Mouse (Mus musculus) midbrain, embryonic 15.5 days (tissue): ENCODE measurements around the gene Ccr1l1. TPM values are rescaled to one million over a fixed set of nuclear protein-coding genes. Genes with fewer than 3 reads are reported as not detected.

Experiments
- ATAC-seq: fragments of 200-750 bp; cut with Nextera tagmentation; replicated peaks from 2 replicates; pipeline ENCODE4 v1.8.0; 2017; ENCODE audit warnings: moderate TSS enrichment
- H3K27ac ChIP-seq: fragments of 300-500 bp; sonication (generic); 2 replicates; pipeline ENCODE4 v1.5.1; 2015; ENCODE audit warnings: mild to moderate bottlenecking, inconsistent platforms
- H3K27me3 ChIP-seq: fragments of 300-500 bp; sonication (generic); replicated peaks from 2 replicates; pipeline ENCODE4 v1.6.1; 2015; ENCODE audit warnings: inconsistent platforms
- H3K36me3 ChIP-seq: fragments of 300-500 bp; sonication (generic); replicated peaks from 2 replicates; pipeline ENCODE4 v1.6.1; 2015; ENCODE audit warnings: inconsistent platforms
- H3K4me1 ChIP-seq: fragments of 300-500 bp; sonication (generic); 2 replicates; pipeline ENCODE4 v1.6.1; 2015; ENCODE audit warnings: inconsistent platforms
- H3K4me2 ChIP-seq: fragments of 300-500 bp; sonication (generic); 2 replicates; pipeline ENCODE4 v1.6.1; 2015; ENCODE audit warnings: inconsistent platforms, mild to moderate bottlenecking, moderate library complexity
- H3K4me3 ChIP-seq: fragments of 300-500 bp; sonication (generic); 2 replicates; pipeline ENCODE4 v1.5.1; 2015; ENCODE audit warnings: mild to moderate bottlenecking, inconsistent platforms
- H3K9ac ChIP-seq: fragments of 300-500 bp; sonication (generic); 2 replicates; pipeline ENCODE4 v1.6.1; 2015; ENCODE audit warnings: mild to moderate bottlenecking, inconsistent platforms
- H3K9me3 ChIP-seq: fragments of 300-500 bp; sonication (generic); 2 replicates; pipeline ENCODE4 v1.6.1; 2016; ENCODE audit warnings: inconsistent platforms
- WGBS: fragments of 180-500 bp; shearing (Covaris S2); methylation state at CpG from one replicate; pipeline ENCODE4 v1.1.7; 2015; ENCODE audit warnings: mixed read lengths; 5-methylcytosine and 5-hydroxymethylcytosine counted together
- polyA plus RNA-seq: library from polyadenylated mRNA; unstranded; fragments of >200 nt; fragmentation: Nextera tagmentation; extraction: Ambion mirVana; gene quantifications from 2 replicates; pipeline ENCODE4 v1.2.1, GENCODE M21; 2015

Ccr1l1 gene
- polyA plus RNA-seq, result not detected in 2 replicates

- no peak for ATAC-seq
- 85% methylated on average over 1 of the region's 1 CpGs for WGBS
These were observed at the start of gene Ccr1l1 for GRCm38 (mm10) chr9:123978308-123978707. Gene Ccr1l1, minus strand, starts transcription at chr9:123978408.

GRCm38 (mm10) chr9:124021672-124022071 is 43.5 kb upstream of the Ccr1l1 start, which contains the start of gene Ccr3:
Gene Ccr3, plus strand, starts transcription at chr9:124021972.
- no peak within 1 kb of the TSS for H3K9ac ChIP-seq
- H3K4me3 ChIP-seq, result no peak within 1 kb of the TSS
- H3K9me3 ChIP-seq, result no peaks in the 10 kb centered on the region
- H3K27me3 ChIP-seq, result no peaks in the 10 kb centered on the region
- 92% methylated on average over 1 of the region's 1 CpGs for WGBS
- H3K4me1 ChIP-seq, result no peaks in the 10 kb centered on the region
- no peak for ATAC-seq
- H3K36me3 ChIP-seq, result no peaks in the 10 kb centered on the region
- H3K4me2 ChIP-seq, result no peak within 1 kb of the TSS
- H3K27ac ChIP-seq, result no peak within 1 kb of the TSS

More at GRCm38 (mm10) chr9:123978308-123978707, at the start of gene Ccr1l1:
- Histone ChIP-seq H3K27ac (no peak within 1 kb of the TSS), H3K9ac (no peak within 1 kb of the TSS), H3K36me3 (no peaks in the 10 kb centered on the region), H3K9me3 (no peaks in the 10 kb centered on the region), H3K4me2 (no peak within 1 kb of the TSS), H3K4me1 (no peaks in the 10 kb centered on the region), H3K4me3 (no peak within 1 kb of the TSS), H3K27me3 (no peaks in the 10 kb centered on the region)

- H3K27ac ChIP-seq, result no peak overlapping the region
- H3K4me2 ChIP-seq, result no peak overlapping the region
- no peak overlapping the region for H3K9ac ChIP-seq
- H3K36me3 ChIP-seq, result no peaks in the 10 kb centered on the region
- no peak overlapping the region for H3K4me3 ChIP-seq
- H3K27me3 ChIP-seq, result no peaks in the 10 kb centered on the region
- H3K4me1 ChIP-seq, result no peaks in the 10 kb centered on the region
- H3K9me3 ChIP-seq, result no peaks in the 10 kb centered on the region
- ATAC-seq, result no peak
- WGBS, result 87% methylated on average over 3 of the region's 3 CpGs
These were observed 41.7 kb upstream of the Ccr1l1 start for GRCm38 (mm10) chr9:124019887-124020286.

DNA sequence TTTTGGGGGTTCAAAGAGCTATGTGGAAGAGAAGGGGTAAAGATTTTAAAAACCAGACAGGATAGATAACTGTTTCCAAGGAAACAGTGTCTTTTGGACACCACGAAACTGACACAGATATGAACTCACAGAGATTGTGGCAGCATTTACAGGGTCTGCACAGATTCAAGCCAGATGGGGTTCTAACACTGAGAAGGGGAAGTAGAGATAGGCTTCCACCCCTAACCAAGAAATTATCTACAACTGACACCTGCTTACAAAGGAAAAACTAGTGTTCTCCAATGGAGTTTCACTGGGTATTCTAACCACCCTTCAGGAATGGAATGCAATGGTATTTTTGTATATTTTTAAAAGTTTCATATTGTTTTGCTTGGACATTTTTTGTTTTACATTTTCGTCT is 37.8 kb upstream of the Ccr1l1 start:
- Histone ChIP-seq H3K4me2 (no peak overlapping the region), H3K36me3 (no peaks in the 10 kb centered on the region), H3K27me3 (no peaks in the 10 kb centered on the region), H3K4me1 (no peaks in the 10 kb centered on the region), H3K4me3 (no peak overlapping the region), H3K27ac (no peak overlapping the region), H3K9me3 (no peaks in the 10 kb centered on the region), H3K9ac (no peak overlapping the region)
- no peak for ATAC-seq
- 81% methylated on average over 2 of the region's 2 CpGs for WGBS

- H3K4me2 ChIP-seq, result no peak overlapping the region
- no peak overlapping the region for H3K27ac ChIP-seq
- no peak overlapping the region for H3K9ac ChIP-seq
- H3K9me3 ChIP-seq, result no peaks in the 10 kb centered on the region
- H3K36me3 ChIP-seq, result no peaks in the 10 kb centered on the region
- H3K27me3 ChIP-seq, result no peaks in the 10 kb centered on the region
- WGBS, result 87% methylated on average over 2 of the region's 2 CpGs
- no peak for ATAC-seq
- H3K4me1 ChIP-seq, result no peaks in the 10 kb centered on the region
- H3K4me3 ChIP-seq, result no peak overlapping the region
These were observed 36.9 kb upstream of the Ccr1l1 start for GRCm38 (mm10) chr9:124014985-124015652.

GRCm38 (mm10) chr9:124013270-124013669 is 35.1 kb upstream of the Ccr1l1 start:
- Histone ChIP-seq H3K4me1 (no peaks in the 10 kb centered on the region), H3K4me3 (no peak overlapping the region), H3K9me3 (no peaks in the 10 kb centered on the region), H3K27ac (no peak overlapping the region), H3K27me3 (no peaks in the 10 kb centered on the region), H3K36me3 (no peaks in the 10 kb centered on the region), H3K4me2 (no peak overlapping the region), H3K9ac (no peak overlapping the region)
- WGBS, result 91% methylated on average over 3 of the region's 3 CpGs
- ATAC-seq, result no peak

GRCm38 (mm10) chr9:124012691-124013090 is 34.5 kb upstream of the Ccr1l1 start:
- Histone ChIP-seq H3K9me3 (no peaks in the 10 kb centered on the region), H3K9ac (no peak overlapping the region), H3K4me1 (no peaks in the 10 kb centered on the region), H3K27ac (no peak overlapping the region), H3K4me2 (no peak overlapping the region), H3K27me3 (no peaks in the 10 kb centered on the region), H3K4me3 (no peak overlapping the region), H3K36me3 (no peaks in the 10 kb centered on the region)
- ATAC-seq, result no peak
- 85% methylated on average over 2 of the region's 2 CpGs for WGBS

DNA sequence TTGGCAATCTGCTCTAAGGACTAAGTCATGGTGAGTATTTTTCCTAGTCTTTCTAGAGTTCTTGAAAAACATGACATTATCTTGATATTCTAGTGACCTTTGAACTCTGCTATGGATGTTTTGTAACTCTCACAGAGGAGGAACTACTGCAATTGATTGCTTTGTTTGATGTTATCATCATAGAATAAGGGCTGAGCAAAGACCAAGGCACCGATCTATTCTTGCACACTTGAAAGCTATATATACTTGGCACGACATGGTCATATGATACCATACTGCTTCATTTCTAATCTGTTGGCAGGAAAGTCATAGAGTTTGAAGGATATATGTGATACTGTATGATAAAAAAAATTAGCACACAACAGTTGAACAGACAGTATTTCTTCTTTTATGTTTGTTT is 21.6 kb upstream of the Ccr1l1 start:
- no peak overlapping the region for H3K4me2 ChIP-seq
- H3K4me1 ChIP-seq, result no peaks in the 10 kb centered on the region
- no peaks in the 10 kb centered on the region for H3K36me3 ChIP-seq
- ATAC-seq, result no peak
- H3K9me3 ChIP-seq, result no peaks in the 10 kb centered on the region
- WGBS, result 91% methylated on average over 2 of the region's 2 CpGs
- no peak overlapping the region for H3K9ac ChIP-seq
- H3K4me3 ChIP-seq, result no peak overlapping the region
- H3K27ac ChIP-seq, result no peak overlapping the region
- no peaks in the 10 kb centered on the region for H3K27me3 ChIP-seq

DNA sequence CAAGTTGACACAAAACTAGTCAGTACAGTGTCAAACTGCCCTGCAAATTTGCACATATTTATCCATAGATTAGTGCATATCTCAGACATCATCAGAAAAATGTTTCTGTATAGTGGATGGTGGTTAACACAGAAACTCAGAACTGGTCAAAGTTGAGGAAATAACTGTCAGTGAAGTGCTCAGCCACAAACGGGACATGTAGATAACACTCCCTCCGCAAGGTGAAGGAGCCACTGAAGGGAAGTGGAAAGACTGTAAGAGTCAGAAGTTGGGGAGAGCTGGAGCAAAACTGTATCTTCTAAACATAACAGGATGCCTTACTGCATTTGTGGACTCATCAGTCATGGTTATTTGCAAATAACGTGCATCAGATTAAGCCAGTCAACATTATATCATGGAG is 19.5 kb upstream of the Ccr1l1 start:
- Histone ChIP-seq H3K9me3 (no peaks in the 10 kb centered on the region), H3K27ac (no peak overlapping the region), H3K4me1 (no peaks in the 10 kb centered on the region), H3K4me2 (no peak overlapping the region), H3K9ac (no peak overlapping the region), H3K27me3 (no peaks in the 10 kb centered on the region), H3K4me3 (no peak overlapping the region), H3K36me3 (no peaks in the 10 kb centered on the region)
- no peak for ATAC-seq
- 85% methylated on average over 3 of the region's 3 CpGs for WGBS

DNA sequence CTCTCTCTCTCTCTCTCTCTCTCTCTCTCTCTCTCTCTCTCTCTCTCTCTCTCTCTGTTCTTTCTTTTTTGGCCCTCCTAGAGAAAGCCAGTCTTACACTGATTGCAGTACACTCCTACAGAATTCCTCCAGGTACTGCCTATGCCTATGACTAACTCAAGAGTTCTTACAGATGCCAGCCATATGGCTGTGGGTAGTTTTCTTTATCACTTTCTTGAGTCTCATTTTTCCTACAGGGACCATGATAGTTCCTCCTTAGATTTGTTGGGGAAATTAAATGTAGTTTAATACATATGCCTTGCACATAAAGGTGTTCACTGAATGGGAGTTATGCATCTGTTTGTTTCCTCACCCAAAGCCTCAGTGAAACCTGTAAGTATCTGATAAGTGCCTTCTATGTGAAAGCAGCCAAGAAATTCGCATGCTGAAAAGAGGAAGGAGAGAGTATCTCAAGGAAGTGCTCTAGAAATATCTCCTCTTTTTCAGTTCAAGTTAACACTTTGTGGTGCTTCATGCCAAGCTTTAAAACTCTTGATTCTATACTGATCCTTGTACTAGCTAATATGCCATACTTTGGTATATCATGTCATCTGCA is 13.2 kb upstream of the Ccr1l1 start:
- no peak overlapping the region for H3K4me2 ChIP-seq
- no peak for ATAC-seq
- H3K27me3 ChIP-seq, result no peaks in the 10 kb centered on the region
- WGBS, result 58% methylated on average over 1 of the region's 1 CpGs
- H3K9me3 ChIP-seq, result no peaks in the 10 kb centered on the region
- H3K4me1 ChIP-seq, result no peaks in the 10 kb centered on the region
- H3K9ac ChIP-seq, result no peak overlapping the region
- no peak overlapping the region for H3K4me3 ChIP-seq
- H3K36me3 ChIP-seq, result no peaks in the 10 kb centered on the region
- H3K27ac ChIP-seq, result no peak overlapping the region

GRCm38 (mm10) chr9:123989671-123990070 is 11.5 kb upstream of the Ccr1l1 start:
- H3K36me3 ChIP-seq, result no peaks in the 10 kb centered on the region
- WGBS, result 78% methylated on average over 3 of the region's 3 CpGs
- no peak overlapping the region for H3K4me2 ChIP-seq
- H3K9me3 ChIP-seq, result no peaks in the 10 kb centered on the region
- no peaks in the 10 kb centered on the region for H3K4me1 ChIP-seq
- no peak for ATAC-seq
- no peak overlapping the region for H3K4me3 ChIP-seq
- no peaks in the 10 kb centered on the region for H3K27me3 ChIP-seq
- H3K27ac ChIP-seq, result no peak overlapping the region
- no peak overlapping the region for H3K9ac ChIP-seq

DNA sequence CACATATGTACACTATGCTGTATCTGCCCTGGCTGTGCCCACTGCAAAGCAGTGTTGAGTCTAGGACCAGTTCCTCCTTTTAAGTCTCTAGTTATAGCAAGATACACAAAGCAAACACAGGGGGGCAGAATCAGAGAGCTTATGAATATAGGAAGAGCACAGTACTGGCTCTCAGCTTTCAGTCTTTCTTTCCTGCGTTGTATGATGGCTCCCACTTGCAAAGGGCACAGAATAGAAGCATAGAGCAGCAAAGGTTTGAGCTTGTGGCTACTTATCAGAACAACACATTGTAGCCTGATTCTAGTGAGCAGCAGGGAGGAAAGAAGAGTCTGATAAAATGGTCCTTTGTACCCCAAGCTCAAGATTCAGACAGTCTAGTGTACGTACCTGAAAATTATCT is 8.0 kb upstream of the Ccr1l1 start:
- ATAC-seq, result no peak
- H3K4me1 ChIP-seq, result no peaks in the 10 kb centered on the region
- no peaks in the 10 kb centered on the region for H3K27me3 ChIP-seq
- H3K4me3 ChIP-seq, result no peak overlapping the region
- no peak overlapping the region for H3K4me2 ChIP-seq
- H3K27ac ChIP-seq, result no peak overlapping the region
- H3K9me3 ChIP-seq, result no peaks in the 10 kb centered on the region
- H3K9ac ChIP-seq, result no peak overlapping the region
- WGBS, result 86% methylated on average over 2 of the region's 2 CpGs
- H3K36me3 ChIP-seq, result no peaks in the 10 kb centered on the region

GRCm38 (mm10) chr9:123984943-123985342 is 6.7 kb upstream of the Ccr1l1 start:
- Histone ChIP-seq H3K4me3 (no peak overlapping the region), H3K9me3 (no peaks in the 10 kb centered on the region), H3K36me3 (no peaks in the 10 kb centered on the region), H3K4me2 (no peak overlapping the region), H3K27ac (no peak overlapping the region), H3K9ac (no peak overlapping the region), H3K27me3 (no peaks in the 10 kb centered on the region), H3K4me1 (no peaks in the 10 kb centered on the region)
- ATAC-seq, result no peak
